Mouse (Mus musculus): ENCODE measurements around the gene Vps50. TPM values are rescaled to one million over a fixed set of nuclear protein-coding genes. Genes with fewer than 3 reads are reported as not detected.

The Vps50 gene
- polyA plus RNA-seq (2012; ENCODE audit: low replicate concordance): 0.26 and 5.5 TPM in 2 replicates

DNA sequence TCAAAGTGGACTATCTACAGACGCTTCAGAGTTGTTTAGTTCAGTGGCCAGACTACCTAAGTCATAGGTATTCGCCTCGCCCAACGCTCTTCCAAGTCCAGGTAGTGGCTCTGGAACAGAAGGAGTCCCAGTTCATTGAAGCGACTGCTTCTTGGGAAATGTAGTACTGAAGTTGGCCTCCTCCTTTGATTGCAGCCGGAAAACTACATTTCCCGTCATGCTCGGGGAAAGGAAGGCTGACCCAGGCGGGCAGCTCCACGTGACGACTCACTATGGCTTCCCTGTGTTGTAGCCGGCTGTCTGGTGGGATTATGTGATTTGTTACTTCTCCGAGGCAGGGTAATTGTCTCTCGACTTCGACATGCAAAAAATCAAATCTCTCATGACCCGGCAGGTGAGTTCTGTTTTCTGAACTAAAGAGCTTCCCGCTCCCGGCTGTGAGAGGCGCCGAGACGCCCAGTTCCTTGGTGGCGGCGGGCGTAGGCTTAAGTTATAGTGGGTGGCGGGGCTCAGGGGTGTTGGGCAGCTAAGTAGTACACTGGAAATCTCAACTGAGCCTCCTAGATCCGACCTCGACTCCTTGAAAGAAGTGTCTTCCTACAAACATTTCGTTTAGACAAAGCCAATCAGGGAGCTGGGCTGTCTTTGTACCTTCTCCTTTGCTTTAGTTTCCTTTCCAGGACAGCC, at the start of gene Vps50, which contains the start of gene Hepacam2:
TSS of gene Vps50 (plus strand) at position 221 of the 687 bp plus-strand sequence.
TSS of gene Hepacam2 (minus strand) at position 137 of the 687 bp plus-strand sequence.

Other genes starting within 250 kb of the Vps50 start
- gene Samd9l, start 98.8 kb upstream of the Vps50 start, polyA plus RNA-seq (2012; ENCODE audit: low replicate concordance): 0.80 and 2.3 TPM in 2 replicates
- gene Hepacam2, start 84 bp upstream of the Vps50 start, polyA plus RNA-seq (2012; ENCODE audit: low replicate concordance): not detected in 2 replicates

All from leukemia stem cell, adult 10-12 weeks (primary cell).